Mouse (Mus musculus) CD4-positive, CD25-positive, alpha-beta regulatory T cell, adult 2 months (primary cell): Measurements from ENCODE around the gene P3h3.
"Not testable (repeated sequence)": the region's sequence is repeated elsewhere in the genome, so short reads cannot be mapped to it uniquely, and the experiment has no call there.

ENCODE experiments used
- DNase-seq: peaks from one replicate; pipeline ENCODE4 v3.0.0-alpha.2; 2012; ENCODE audit warnings: low read depth, low spot score

P3h3 gene

DNA sequence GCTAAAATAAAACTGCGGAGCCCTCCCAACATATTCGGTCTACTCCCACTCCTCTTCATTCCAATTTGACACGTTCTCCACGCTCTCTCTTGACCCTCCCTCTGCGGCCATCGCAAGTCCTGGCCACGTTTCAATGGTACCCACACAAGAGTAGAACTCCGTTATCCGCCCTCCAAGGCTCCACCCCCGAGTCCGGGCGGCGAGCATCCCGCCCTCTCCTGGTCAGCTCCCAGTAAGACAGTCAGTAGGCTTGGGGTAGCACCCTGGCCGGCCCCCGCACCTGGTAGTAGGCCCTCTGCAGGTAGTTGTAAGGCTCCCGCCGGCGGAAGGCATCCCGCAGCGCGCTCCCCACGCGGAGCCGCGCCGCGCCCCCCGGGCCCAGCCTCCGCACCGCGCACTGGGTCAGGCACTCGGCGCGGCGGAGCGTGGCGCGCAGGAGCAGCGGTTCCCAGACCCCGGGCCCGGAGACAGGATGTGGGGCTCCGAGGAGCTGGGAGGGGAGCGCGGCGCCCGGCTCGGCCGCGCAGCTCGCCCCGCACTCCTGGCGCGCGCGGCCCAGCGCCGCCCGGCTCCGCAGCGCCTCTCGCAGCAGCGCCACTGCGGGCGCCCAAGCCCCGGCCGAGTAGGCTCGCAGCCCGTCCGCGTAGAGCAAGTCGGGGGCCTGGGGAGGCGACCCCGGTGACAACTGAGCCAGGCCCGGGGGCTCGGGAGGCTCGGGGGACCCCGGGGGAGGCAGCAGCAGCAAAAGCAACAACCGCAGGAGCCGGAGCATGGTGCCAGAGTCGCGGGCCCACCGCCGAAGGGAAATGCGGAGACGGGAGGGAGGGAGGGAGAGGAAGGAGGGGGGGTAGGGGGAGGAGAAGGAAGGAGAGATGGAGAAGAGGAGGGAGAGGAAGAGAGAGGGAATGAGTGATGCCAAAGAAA lies at the start of gene P3h3:
Gene P3h3 (minus strand): TSS at position 837 of the 924 bp plus-strand sequence.
- peak; percentile 85 for DNase-seq

DNA sequence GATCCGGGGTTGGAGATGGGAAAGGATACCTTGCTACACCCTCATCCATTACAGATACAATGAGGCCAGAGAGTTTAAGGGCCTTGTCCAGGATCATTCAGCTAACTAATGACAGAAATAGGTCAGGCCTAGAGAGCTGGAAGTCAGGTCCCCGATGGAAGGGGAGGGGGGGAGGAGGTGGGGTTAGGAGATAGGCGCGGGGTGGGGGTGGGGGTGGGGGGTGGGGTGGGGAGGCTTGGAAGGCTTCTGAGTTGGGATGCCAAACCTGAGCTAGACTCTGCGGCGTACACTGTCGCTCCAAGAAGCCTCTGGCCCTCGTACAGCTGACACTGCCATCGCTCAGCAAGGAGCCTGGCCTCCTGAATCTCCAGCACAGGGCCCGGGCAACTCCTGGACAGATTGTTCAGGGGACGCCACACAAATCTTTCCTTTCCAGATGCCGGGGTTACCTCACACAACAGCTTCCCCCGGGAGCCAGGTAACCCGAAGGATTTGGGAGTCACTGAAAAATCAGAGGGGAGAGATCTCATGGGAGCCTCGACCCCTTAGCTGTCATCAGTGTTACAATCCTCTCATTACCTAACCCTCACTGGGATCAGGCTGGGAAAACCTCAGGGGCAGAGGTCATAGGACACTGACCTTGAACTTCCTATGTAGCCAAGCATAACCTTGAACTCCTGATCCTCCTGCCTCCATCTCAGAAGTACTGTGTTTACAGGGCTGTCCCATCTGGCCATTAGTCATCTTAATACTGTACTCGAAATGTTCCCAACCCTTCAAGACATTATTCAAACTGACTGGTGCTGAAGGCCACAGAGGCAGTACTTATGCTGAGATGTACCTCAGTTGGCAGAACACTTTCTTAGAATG lies 47.7 kb upstream of the P3h3 start:
- no peak for DNase-seq

DNA sequence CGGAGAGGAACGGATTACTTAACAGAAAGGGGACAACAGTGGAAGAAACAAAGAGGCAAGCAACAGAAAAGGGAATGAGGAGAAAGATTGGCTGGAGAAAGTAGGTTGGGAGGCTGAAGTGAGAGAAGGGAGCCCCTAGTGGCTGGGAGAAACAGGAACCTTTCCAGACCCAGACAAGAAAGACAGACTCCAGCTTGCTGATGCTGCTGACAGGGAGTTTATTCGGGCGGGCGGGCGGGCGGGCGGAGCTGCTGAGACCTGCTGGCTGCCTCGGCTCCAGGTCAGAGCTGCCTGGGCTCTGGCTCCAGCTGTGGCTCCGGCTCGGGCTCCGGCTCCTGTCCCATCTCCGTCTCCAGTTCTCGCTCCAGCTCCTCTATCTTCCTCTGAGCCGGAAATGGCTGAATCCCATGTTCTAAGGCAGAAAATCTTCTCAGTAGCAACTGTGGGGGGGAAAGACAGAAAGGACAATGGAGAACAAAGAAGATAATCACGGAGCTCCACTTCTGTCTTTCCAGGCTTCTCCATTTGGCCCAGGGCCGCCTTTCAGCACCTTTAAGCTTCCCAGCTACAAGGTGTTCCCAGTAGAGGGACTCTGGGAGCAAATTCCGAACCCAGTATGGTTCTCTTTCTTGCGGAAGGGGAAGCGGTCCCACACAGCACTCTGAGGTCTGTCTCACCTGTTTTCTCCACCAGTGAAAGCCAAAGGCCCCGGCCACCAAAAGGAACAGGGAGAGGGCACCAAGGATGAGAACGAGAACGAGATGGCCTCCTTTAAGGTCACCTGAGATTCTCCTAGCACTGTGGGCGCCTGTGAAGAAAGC lies 46.8 kb upstream of the P3h3 start:
- peak; percentile 69 for DNase-seq

DNA sequence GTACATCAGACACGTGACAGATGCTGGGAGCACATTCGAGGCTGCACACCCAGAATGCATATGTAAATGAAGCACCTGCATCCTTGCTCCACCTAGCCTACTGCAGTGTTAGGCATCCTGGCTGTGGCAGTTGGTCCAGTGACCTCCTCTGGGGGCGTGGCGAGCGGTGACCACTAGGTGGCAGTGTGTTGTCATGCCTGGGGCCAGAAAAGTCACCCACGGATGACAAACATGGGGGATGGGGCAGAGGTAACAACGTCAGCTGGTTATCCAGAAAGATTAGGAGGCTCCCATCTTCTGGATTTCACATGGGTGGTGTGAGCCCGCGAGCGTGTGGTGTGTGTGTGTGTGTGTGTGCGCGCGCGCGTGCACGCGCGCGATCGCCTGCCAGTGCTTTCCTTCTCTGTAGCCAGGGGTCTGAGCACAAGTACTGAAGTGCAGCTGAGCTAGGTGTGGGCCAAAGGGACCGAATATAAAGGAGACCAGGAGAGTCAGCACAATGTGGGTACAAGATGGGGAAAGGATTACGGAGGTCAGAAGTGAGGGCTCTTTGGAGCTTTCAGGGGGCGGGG lies 46.1 kb upstream of the P3h3 start:
- peak; percentile 95 for DNase-seq

DNA sequence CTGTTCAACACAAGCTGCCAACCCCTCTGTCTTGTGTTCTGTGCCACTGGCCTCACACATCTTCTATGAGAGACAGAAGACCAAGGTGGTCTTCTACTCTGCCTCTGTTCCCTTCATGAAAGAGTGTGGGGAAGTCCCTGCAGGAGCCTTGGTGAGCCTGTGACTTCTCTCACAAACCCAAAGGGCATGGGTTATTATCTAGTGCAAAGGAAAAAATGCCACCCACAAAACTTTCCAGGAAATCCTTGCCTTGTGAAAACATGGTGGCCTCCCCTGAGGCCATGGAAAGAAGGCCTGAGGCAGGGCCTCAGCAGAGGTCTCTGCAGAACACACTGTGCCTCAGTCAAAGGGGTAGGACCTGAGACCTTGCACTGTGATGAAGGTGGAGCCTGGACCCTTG lies 44.3 kb upstream of the P3h3 start:
- peak; percentile 37 for DNase-seq

DNA sequence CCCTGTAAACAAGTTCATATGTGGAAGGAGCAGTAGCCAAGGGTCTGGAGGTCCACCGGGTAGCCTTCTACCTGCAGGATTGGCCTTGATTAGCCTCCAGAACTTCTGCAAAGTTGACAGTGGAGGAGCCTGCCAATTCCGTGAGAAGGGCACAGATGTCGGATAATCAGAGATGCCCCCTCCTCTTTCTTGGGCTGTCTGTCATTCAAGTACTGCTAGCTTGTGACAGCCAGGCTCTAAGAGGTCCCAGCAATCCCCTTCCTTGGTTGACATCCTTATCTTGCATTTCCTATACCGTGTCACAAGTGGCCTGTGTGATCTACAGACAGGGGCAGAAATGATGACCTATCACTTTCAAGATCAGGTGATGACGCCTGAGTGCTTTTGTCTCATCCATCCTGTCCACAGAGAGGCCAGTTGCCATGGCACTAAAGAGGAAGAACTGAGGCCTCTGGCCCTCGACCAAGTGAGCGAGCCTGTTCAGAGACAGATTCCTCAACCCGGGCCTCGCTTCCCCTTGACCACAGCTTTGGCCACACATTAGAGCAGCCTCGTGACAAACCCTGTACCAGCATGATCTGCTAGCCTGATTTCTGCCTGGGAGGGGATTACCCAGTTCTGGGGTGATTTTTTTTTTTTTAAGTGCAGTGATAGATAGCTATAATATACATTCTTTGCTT lies 43.4 kb upstream of the P3h3 start:
- peak; percentile 65 for DNase-seq

DNA sequence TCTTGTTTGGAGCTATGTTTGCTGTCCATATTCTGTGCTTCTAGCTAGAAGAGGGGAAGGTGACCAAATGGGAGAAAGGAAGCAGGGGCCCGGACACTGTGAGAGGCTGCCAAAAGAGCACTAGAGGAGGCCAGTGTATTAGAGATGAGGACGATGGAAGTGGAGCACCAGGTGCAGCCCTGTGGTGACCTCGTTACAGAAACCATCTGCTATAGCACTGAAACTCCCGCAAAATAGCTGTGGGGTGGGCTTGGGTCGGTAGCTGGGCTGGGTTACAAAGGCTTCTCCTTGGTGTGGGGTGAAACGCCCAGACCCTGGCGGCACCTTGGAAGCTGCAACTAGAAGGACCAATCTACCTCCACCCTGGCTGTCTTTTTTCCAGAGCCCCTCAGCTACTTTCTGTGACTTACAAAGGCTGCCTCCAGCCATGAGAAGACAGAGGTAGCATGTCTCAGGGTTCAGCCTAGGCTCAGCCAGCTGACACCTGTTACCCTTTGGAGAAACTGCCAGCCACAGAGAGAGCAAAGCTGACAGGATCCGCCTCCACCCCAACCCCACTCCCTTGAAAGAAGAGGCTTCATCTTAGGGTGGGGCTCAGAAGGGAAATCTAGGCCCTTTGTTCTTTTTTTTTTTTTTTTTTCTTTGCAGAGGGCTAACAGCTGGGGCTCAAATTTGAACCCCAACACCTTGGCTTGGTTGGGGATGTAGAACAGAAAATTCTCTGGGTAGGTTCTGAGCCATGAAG lies 42.7 kb upstream of the P3h3 start:
- peak; percentile 60 for DNase-seq

DNA sequence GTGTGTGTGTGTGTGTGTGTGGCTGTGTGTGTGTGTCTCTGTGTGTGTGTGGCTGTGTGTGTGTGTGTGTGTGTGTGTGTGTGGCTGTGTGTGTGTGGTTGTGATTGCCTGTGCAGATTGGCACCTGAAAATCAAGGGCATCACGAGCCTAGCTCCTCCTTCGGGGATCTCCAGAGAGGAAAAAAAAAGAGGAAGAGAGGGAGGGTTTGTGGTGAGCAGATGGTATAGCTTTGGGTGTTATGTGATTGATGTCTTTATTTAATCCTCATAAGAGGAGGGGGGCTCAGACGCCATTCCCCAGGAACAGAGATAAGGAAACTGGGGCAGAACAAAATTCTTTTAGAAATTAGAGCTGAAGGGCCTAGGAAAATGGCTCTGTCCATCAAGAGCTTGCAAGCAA lies 40.8 kb upstream of the P3h3 start:
- peak; percentile 54 for DNase-seq

DNA sequence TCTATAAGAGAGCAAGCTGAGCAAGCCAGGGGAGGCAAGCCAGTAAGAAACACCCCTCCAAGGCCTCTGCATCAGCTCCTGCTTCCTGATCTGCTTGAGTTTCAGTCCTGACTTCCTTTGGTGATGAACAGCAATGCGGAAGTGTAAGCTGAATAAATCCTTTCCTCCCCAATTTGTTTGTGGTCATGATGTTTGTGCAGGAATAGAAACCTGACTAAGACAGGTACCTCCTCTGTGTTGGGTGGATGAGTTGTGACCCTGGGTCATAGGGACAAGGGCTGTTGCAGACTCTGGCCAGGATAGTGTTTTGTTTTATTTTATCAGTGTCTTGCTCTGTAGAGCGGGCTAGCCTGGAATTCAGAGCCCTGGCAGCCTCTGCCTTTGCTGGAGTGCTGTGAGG lies 36.6 kb upstream of the P3h3 start:
- not testable (repeated sequence) for DNase-seq

DNA sequence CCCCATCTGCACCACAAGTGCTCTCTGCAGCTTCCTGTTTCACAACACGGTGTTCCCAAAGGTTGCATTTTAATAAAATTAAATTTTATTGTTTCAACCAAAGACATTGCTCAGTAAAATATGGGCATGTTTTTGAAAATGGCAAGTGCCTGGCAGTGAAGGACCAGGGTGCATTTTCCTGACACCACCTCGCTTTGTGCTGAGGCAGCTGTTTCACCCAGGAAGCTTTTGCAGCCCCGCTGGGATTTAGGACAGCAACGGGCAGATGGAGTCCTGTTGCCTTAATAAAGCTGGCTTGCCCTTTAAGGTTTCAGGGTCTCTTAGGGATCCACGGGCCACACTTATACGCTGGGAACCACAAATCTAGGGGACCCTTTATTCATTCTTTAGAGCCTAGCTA lies 33.4 kb upstream of the P3h3 start:
- no peak for DNase-seq

DNA sequence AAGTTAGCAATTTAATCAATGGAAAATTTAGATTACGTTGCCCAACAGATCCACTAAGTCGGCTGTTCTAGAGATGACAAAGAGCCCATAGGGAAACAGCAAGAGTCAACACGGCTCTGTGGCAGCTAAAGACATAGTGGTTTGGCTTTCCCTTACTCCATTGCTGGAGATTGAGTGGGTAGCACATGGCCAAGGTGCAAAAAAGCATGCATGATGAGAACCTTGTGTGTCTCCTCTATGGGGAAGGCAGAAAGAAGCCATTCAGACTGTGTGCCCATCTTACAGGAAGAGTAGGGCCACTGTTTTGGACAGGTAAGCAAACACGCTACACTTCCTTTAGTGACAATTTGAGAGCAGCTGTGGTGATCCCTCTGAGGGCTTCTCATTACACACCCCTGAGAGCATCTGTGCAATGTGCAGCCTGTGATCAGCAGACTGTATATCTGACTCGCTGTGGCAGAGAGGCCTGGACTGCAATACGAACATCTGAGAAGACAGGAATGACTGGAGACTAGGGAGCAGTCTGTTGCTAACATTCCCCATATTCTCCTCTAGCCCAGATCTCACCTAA lies 31.1 kb upstream of the P3h3 start:
- DNase-seq: no peak

DNA sequence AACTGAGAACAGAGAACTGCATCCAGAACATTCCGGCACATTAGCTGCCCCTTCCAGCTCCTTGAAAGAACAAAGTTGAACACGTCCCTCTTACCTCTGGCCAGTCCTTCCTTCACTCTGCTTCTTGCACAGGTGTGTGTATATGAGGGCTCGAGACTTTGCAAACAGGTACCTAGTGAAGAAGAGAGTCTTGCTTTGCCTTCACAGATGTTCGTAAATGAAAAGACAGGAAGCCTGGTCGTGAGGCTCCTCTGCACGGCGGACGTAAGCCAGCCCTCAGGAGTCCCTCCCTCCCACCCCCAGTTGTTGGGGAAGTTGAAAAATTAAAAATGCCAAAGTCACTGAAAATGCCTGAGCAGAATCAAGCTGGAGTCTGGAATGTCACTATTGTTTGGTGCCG lies 30.4 kb upstream of the P3h3 start, which contains the start of gene Cd4:
Gene Cd4 (minus strand): TSS at position 236 of the 400 bp plus-strand sequence.
- peak; percentile 68 for DNase-seq

DNA sequence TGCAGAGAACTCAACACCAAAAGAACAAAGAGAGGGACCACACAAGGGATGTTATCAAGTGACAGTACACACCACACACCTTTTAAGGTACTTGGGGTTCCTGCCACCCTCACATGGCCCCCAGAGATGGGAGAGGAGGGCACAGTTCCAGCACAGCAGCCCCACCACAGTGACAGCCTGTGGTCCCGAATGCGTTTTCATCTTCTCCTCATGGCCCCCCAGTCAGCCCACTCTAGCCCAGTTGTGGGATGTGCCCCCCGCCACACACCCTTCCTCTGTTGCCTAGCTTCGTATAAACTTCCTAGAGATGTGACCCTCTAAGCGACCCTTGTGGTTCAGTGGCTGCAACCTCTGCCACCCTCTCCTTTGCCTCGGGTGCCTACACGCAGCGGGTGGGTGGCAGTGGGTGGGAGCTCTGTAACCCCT lies 28.4 kb upstream of the P3h3 start:
- DNase-seq: peak; percentile 42

DNA sequence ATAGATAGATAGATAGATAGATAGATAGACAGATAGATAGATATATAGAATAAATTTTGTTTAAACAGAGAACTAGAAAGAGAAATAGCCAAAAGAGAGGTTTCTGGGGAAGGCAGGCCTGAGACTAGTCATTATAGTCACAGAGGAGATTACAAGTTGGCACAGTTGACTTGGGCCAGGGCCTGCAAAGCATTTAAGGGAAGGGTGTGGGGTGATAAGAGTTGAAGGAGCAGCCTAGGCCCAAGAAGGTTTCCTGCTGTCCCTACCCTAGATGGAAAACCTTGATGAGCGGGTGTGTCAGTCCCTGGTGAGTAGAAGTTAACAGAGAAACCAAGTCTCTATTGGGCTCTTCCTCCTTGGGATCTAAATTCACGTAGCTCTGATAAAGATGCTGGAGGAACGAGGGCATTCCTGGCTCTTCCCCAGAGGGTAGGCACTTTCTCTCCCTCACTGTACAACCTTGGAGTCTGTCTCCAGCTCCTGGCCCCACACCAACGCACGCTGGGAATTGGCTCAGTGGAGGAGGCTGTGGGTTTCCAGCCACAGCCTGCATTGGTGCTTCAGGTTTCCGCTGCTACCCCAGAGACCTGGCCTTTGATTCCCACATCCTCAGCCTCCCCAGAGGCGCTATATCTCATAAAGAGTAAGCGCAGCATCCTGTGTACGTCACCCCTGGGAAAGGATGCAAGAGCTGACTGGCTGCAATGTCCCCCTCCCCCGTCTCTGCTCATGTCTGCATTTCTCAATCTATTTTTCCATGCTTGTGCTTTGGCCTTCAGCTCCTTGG lies 27.4 kb upstream of the P3h3 start:
- DNase-seq: peak; percentile 88

DNA sequence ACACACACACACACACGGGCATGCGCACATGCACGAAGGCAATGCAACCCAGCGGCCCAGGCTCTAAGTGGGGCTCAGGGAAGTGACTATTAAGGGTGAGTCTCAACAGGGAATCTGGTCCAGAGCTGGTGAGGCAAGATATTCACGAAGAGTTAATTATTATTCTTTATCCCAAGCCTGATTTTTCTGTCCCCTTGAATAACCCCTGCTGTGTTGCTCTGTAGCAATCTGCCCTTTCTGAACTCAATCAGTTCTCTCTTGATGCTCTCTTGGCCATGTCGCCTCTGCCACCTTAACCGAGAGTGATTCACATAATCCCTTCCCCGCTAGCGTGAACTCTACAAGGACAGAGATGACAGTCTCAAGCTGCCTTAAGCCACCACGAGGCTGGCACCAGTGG lies 25.8 kb upstream of the P3h3 start:
- no peak for DNase-seq

DNA sequence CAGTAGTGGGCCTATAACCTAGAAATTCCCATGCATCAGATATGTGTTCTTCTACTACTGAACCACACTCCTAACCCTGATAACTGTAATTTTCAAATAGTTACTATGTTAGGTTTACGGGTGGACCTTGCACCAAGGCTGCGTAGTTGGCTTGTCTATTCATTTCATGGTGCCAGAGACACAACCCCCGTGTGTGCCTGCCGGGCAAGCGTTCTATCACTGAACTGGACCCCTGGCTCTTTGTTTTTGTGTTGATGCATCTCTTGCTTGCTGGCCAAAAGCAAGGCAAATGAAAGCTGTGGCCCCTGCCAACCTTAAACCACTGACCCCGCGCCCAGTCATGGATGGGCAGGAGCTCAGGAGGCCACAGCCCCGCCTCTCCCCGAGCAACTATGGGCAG lies 24.3 kb upstream of the P3h3 start:
- no peak for DNase-seq

DNA sequence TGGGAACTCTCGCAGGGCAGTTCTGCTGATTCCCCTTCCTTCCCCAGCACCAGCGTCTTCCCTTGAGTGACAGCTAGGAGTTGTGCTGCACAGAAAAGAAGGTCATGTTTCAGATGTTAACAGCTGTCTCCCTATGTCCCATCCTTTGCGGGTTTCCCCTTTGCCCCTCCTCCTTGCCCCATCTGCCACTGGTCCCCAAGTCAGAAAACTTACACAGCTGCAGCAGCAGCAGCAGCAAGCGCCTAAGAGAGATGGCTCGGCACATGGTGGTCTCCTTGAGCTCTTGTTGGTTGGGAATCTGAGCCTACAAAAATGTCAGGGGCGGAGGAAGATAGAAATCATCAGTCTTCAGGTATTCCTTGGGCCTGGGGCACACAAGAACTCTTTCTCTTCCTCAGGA lies 21.8 kb upstream of the P3h3 start:
- no peak for DNase-seq

DNA sequence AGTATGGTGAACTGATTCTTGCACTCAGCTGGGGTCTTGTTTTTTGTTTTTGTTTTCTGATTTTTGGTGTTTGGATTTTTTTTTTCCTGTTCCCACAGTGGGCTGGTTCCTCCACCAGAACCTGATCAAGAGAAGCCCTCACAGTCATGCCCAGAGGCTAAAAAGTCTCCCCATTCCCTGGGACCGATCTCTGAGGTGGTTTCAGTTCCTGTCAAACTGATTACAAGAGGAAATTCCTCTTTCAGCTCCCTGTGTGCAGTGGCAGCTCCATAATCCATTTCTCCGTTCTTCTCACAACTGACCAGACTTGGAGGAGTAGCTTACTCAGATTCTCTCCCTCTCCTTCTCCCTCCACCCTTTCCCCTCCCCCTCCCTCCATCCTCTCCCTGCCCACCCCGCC lies 16.8 kb upstream of the P3h3 start:
- DNase-seq: no peak

DNA sequence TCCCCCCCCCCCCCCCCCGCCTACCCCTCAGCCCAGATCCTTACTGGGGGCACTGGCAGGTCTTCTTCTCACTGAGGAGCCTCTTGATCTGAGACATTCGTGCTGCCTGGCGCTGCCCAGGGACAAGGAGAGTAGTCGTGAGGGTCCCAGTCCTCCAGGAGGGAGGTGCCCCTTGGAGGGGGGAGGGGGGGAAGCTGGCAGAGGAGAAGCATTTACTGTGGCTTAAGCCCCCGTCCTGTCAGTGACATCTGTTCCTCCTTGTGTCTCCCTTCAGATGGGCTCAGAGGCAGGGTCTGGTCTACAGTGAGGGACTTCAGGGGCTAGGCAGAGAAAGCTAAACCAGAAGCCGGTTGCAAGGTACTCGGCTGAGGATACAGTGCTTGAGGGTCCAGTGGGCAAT lies 9.0 kb upstream of the P3h3 start:
- DNase-seq: no peak
